Mouse (Mus musculus) CH12.LX (cell line): ENCODE measurements at regions not wholly inside any gene's neighbourhood (a gene's known extent, or its start where the extent isn't known, plus 50 kb on each side); places are given as distances from the start of the nearest gene placed in this dataset.

Source experiments
- DNase-seq: peaks from one replicate; pipeline ENCODE4 v3.0.0-alpha.2; 2013; ENCODE audit errors: extremely low read depth
- H3K27ac ChIP-seq: 2 replicates; pipeline ENCODE4 v1.5.1; 2012; ENCODE audit warnings: low read depth, mild to moderate bottlenecking, control low read depth, moderate library complexity; ENCODE audit not compliant: insufficient read depth
- H3K27me3 ChIP-seq: replicated peaks from 2 replicates; pipeline ENCODE3; 2012; ENCODE audit warnings: inconsistent platforms
- H3K36me3 ChIP-seq, 2 experiments: replicated peaks in 1 of 2; 2 replicates each; pipeline versions ENCODE3 to v1.6.1; 2012; ENCODE audit warnings: inconsistent platforms in 1 of 2, low read length in 1 of 2, mild to moderate bottlenecking in 1 of 2, mixed read lengths in 1 of 2, moderate library complexity in 1 of 2; ENCODE audit not compliant: control insufficient read depth in 1 of 2, insufficient read depth in 1 of 2
- H3K4me1 ChIP-seq, 2 experiments: 2 replicates each; pipeline ENCODE4 v1.6.1; 2012; ENCODE audit warnings: inconsistent platforms in 1 of 2, moderate library complexity in 1 of 2; ENCODE audit not compliant: insufficient read depth in 2 of 2, control insufficient read depth in 1 of 2
- H3K4me2 ChIP-seq: 2 replicates; pipeline ENCODE4 v1.6.1; 2012; ENCODE audit warnings: low read depth, mild to moderate bottlenecking, control low read depth; ENCODE audit not compliant: poor library complexity, insufficient read depth, severe bottlenecking
- H3K4me3 ChIP-seq, 3 experiments: fragments of 150-350 bp in 1 of 3; sonication (generic) in 1 of 3; replicated peaks in 1 of 3; 2 replicates each; pipeline versions ENCODE3 to v1.5.1; 2011 to 2012; ENCODE audit warnings: low read depth in 2 of 3, low read length in 2 of 3, mild to moderate bottlenecking in 2 of 3, moderate library complexity in 2 of 3, control low read depth in 1 of 3, improper control_type of control experiment in 1 of 3, inconsistent platforms in 1 of 3, mixed read lengths in 1 of 3; ENCODE audit not compliant: poor library complexity in 1 of 3
- H3K79me2 ChIP-seq: replicated peaks from 2 replicates; pipeline ENCODE4 v1.6.1; 2012; ENCODE audit warnings: mild to moderate bottlenecking, moderate library complexity; ENCODE audit not compliant: control insufficient read depth, poor library complexity, insufficient read depth, severe bottlenecking; ENCODE audit errors: extremely low read depth
- H3K9ac ChIP-seq: 2 replicates; pipeline ENCODE4 v1.6.1; 2012; ENCODE audit warnings: low read depth, mild to moderate bottlenecking, control low read depth, moderate library complexity; ENCODE audit not compliant: insufficient read depth
- H3K9me3 ChIP-seq: replicated peaks from 2 replicates; pipeline ENCODE3; 2012; ENCODE audit warnings: low read length, inconsistent platforms, mixed read lengths
- BHLHE40 ChIP-seq: IDR thresholded peaks from 2 replicates; pipeline ENCODE4 v1.6.1; 2011; ENCODE audit warnings: mild to moderate bottlenecking, low read depth, low read length, improper control_type of control experiment
- CHD2 ChIP-seq: IDR thresholded peaks from 2 replicates; pipeline ENCODE4 v1.6.1; 2011; ENCODE audit warnings: low read length, improper control_type of control experiment
- CTCF ChIP-seq, 2 experiments: IDR thresholded peaks in 1 of 2; conservative IDR thresholded peaks in 1 of 2; 2 replicates each; pipeline ENCODE4 v1.5.1; 2011 to 2012; ENCODE audit warnings: low read depth in 2 of 2, low read length in 2 of 2, improper control_type of control experiment in 1 of 2, inconsistent platforms in 1 of 2, mild to moderate bottlenecking in 1 of 2, moderate library complexity in 1 of 2
- ELF1 ChIP-seq: IDR thresholded peaks from 2 replicates; pipeline ENCODE4 v1.6.1; 2014; ENCODE audit warnings: low read depth, mild to moderate bottlenecking, inconsistent platforms, low read length, improper control_type of control experiment
- EP300 ChIP-seq: IDR thresholded peaks from 2 replicates; pipeline ENCODE4 v1.6.1; 2011; ENCODE audit warnings: low read length, improper control_type of control experiment
- GABPA ChIP-seq: IDR thresholded peaks from 2 replicates; pipeline ENCODE4 v1.6.1; 2012; ENCODE audit warnings: low read depth, low read length, improper control_type of control experiment, inconsistent platforms; ENCODE audit not compliant: insufficient replicate concordance
- IRF4 ChIP-seq: IDR thresholded peaks from 2 replicates; pipeline ENCODE4 v1.6.1; 2014; ENCODE audit warnings: low read depth, mild to moderate bottlenecking, inconsistent platforms, low read length, improper control_type of control experiment
- JUN ChIP-seq: IDR thresholded peaks from 2 replicates; pipeline ENCODE4 v1.6.1; 2011; ENCODE audit warnings: low read depth, mild to moderate bottlenecking, low read length, improper control_type of control experiment, moderate library complexity; ENCODE audit not compliant: insufficient read depth
- MAFK ChIP-seq: IDR thresholded peaks from 2 replicates; pipeline ENCODE4 v1.6.1; 2011; ENCODE audit warnings: low read length, improper control_type of control experiment; ENCODE audit not compliant: insufficient replicate concordance
- MAZ ChIP-seq: IDR thresholded peaks from 2 replicates; pipeline ENCODE4 v1.6.1; 2012; ENCODE audit warnings: low read depth, mild to moderate bottlenecking, inconsistent platforms, low read length, improper control_type of control experiment, moderate library complexity
- MEF2A ChIP-seq: IDR thresholded peaks from 2 replicates; pipeline ENCODE4 v1.6.1; 2014; ENCODE audit warnings: low read depth, mild to moderate bottlenecking, inconsistent platforms, low read length, improper control_type of control experiment, borderline replicate concordance
- MYC ChIP-seq: IDR thresholded peaks from 2 replicates; pipeline ENCODE4 v1.6.1; 2011; ENCODE audit warnings: low read depth, mild to moderate bottlenecking, improper control_type of control experiment, low read length
- PAX5 ChIP-seq: IDR thresholded peaks from 2 replicates; pipeline ENCODE4 v1.6.1; 2012; ENCODE audit warnings: low read length, inconsistent platforms, mixed read lengths
- POLR2A ChIP-seq: IDR thresholded peaks from 2 replicates; pipeline ENCODE4 v1.6.1; 2011; ENCODE audit warnings: low read depth, mild to moderate bottlenecking, improper control_type of control experiment, low read length
- POLR2AphosphoS2 ChIP-seq: IDR thresholded peaks from 2 replicates; pipeline ENCODE4 v1.6.1; 2011; ENCODE audit warnings: low read depth, low read length, improper control_type of control experiment
- RAD21 ChIP-seq: IDR thresholded peaks from 2 replicates; pipeline ENCODE4 v1.6.1; 2011; ENCODE audit warnings: low read depth, mild to moderate bottlenecking, low read length, improper control_type of control experiment, moderate library complexity
- RCOR1 ChIP-seq: conservative IDR thresholded peaks from 2 replicates; pipeline ENCODE4 v1.6.1; 2012; ENCODE audit warnings: low read depth, mild to moderate bottlenecking, inconsistent platforms, low read length, improper control_type of control experiment
- SIN3A ChIP-seq: IDR thresholded peaks from 2 replicates; pipeline ENCODE4 v1.6.1; 2012; ENCODE audit warnings: low read length, improper control_type of control experiment, inconsistent platforms
- SMC3 ChIP-seq: IDR thresholded peaks from 2 replicates; pipeline ENCODE4 v1.6.1; 2011; ENCODE audit warnings: low read depth, low read length, improper control_type of control experiment
- TCF12 ChIP-seq: IDR thresholded peaks from 2 replicates; pipeline ENCODE4 v1.6.1; 2014; ENCODE audit warnings: low read depth, mild to moderate bottlenecking, inconsistent platforms, low read length, improper control_type of control experiment
- UBTF ChIP-seq: IDR thresholded peaks from 2 replicates; pipeline ENCODE4 v1.6.1; 2012; ENCODE audit warnings: low read depth, mild to moderate bottlenecking, inconsistent platforms, low read length, improper control_type of control experiment, moderate library complexity
- ZC3H11A ChIP-seq: IDR thresholded peaks from 2 replicates; pipeline ENCODE4 v1.6.1; 2012; ENCODE audit warnings: low read depth, mild to moderate bottlenecking, inconsistent platforms, low read length, improper control_type of control experiment
- ZKSCAN1 ChIP-seq: IDR thresholded peaks from 2 replicates; pipeline ENCODE4 v1.6.1; 2012; ENCODE audit warnings: low read depth, inconsistent platforms, low read length, improper control_type of control experiment, borderline replicate concordance
- ZNF384 ChIP-seq: IDR thresholded peaks from 2 replicates; pipeline ENCODE4 v1.6.1; 2012; ENCODE audit warnings: low read depth, low read length, improper control_type of control experiment, inconsistent platforms
- dilution Hi-C: fragments of 300-500 bp; cut with MboI; formaldehyde crosslinking; loops from 2 replicates; pipeline ENCODE4 v1.14.3; 2020; ENCODE audit warnings: low sequenced_read_pairs; ENCODE audit not compliant: extremely low pct_unique_long_range_greater_than_20kb, extremely low pct_ligation_motif_present
- in situ Hi-C: fragments of 300-500 bp; cut with MboI; formaldehyde crosslinking; loops from 3 replicates; pipeline ENCODE4 v1.14.3; 2019; ENCODE audit warnings: low sequenced_read_pairs, low pct_ligation_motif_present, low pct_unique_long_range_greater_than_20kb, mixed read lengths

DNA sequence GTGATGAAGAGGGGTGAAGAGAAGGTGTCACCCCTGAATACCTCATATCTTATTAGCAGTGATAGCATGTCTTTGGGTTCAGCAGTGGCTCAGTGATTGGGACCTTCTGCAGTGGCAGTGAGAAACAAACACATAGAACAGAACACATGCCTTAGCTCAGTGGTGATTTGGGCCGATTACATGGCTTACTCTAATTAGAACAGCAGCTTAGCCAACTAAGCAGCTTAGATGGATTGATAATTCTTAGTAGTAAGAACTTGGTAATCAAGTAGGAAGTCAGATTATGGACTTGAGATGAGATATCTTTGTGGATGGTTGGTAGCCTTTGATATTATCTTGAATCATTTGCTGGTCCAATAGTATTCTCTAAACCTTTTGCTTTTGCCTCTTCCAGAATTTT is 167.0 kb downstream of the Ccdc71l start:
- peaks cover 3% of the 10 kb centered on the region for H3K9me3 ChIP-seq
- in situ Hi-C loops (no loop called here), dilution Hi-C loops (no loop called here)
- no peaks in the 10 kb centered on the region for H3K27me3 ChIP-seq
- H3K36me3 ChIP-seq, result no peaks in the 10 kb centered on the region
- no peak overlapping the region for H3K4me3 ChIP-seq
- no peak overlapping the region for H3K27ac ChIP-seq
- H3K4me2 ChIP-seq, result no peak overlapping the region
- H3K4me1 ChIP-seq, result no peaks in the 10 kb centered on the region
- no peak for DNase-seq
- H3K79me2 ChIP-seq, result no peaks in the 10 kb centered on the region
- no peak overlapping the region for H3K9ac ChIP-seq
- TF ChIP-seq SIN3A, result no peak
- TF ChIP-seq RAD21, result no peak
- no peak for TF ChIP-seq SMC3
- no peak for TF ChIP-seq ELF1
- no peak for TF ChIP-seq ZC3H11A
- no peak for TF ChIP-seq RCOR1
- TF ChIP-seq EP300, result no peak
- TF ChIP-seq MAFK, result no peak
- TF ChIP-seq GABPA, result no peak
- TF ChIP-seq JUN, result no peak
- no peak for TF ChIP-seq MYC
- no peak for TF ChIP-seq TCF12
- no peak for TF ChIP-seq IRF4
- no peak for TF ChIP-seq PAX5
- no peak for TF ChIP-seq BHLHE40
- TF ChIP-seq UBTF, result no peak
- TF ChIP-seq POLR2A, result no peak
- TF ChIP-seq ZKSCAN1, result no peak

DNA sequence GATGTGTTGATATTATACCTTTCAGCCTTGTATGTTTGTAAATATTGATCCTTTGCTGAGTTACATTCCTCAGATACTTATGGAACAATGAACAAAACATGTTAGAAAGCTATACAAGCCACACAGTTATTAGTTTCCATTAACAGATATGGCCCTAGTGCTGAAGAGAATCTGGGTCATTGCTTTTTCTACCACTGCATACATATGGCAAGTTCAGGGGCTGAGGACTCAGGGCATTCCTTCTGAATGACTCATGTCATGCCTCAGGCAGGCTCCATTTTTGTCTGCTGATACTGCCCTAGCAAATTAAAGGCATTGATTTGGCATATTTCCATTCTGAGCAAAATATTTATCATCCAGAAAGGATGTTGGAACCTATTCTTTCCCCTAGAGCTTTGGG is 167.9 kb downstream of the Ccdc71l start:
- no peaks in the 10 kb centered on the region for H3K79me2 ChIP-seq
- H3K4me1 ChIP-seq, result no peaks in the 10 kb centered on the region
- H3K4me2 ChIP-seq, result no peak overlapping the region
- H3K27ac ChIP-seq, result no peak overlapping the region
- in situ Hi-C loops, result no loop called here
- peaks cover 3% of the 10 kb centered on the region for H3K9me3 ChIP-seq
- no peak overlapping the region for H3K4me3 ChIP-seq
- H3K9ac ChIP-seq, result no peak overlapping the region
- no peaks in the 10 kb centered on the region for H3K36me3 ChIP-seq
- no peak for DNase-seq
- TF ChIP-seq TCF12, result no peak
- TF ChIP-seq POLR2AphosphoS2, result no peak
- TF ChIP-seq CHD2, result no peak
- TF ChIP-seq IRF4, result no peak
- no peak for TF ChIP-seq ELF1
- TF ChIP-seq UBTF, result no peak
- no peak for TF ChIP-seq MAZ
- no peak for TF ChIP-seq CTCF (conservative IDR thresholded peaks at IDR 0.05 in 1 of 2, IDR thresholded peaks at IDR 0.05 in 1 of 2; ENCODE audit: low read depth in 2 of 2, low read length in 2 of 2)
- no peak for TF ChIP-seq MEF2A
- TF ChIP-seq ZNF384, result no peak
- TF ChIP-seq, all 38 proteins: peak for 0
- dilution Hi-C loops, result no loop called here
- no peaks in the 10 kb centered on the region for H3K27me3 ChIP-seq
